Mouse (Mus musculus): Measurements from ENCODE around the gene Wdhd1. TPM values are rescaled to one million over a fixed set of nuclear protein-coding genes. Genes with fewer than 3 reads are reported as not detected.

Gene Wdhd1
- total and polyA plus RNA-seq, 3 experiments = 51.6 to 91.5 TPM; not detected in 1

- no peak overlapping the region for H3K27ac ChIP-seq (ENCODE audit: control insufficient read depth, low read depth, low read length)
- no peaks in the 10 kb centered on the region for H3K79me2 ChIP-seq (ENCODE audit: control insufficient read depth, insufficient read depth, low read length, poor library complexity)
- H3K9ac ChIP-seq (ENCODE audit: control insufficient read depth, low read depth, low read length, poor library complexity, severe bottlenecking) = no peak overlapping the region
- H3K4me3 ChIP-seq (ENCODE audit: control insufficient read depth in 1 of 2, insufficient read depth in 1 of 2, low read depth in 2 of 2, low read length in 2 of 2) = no peak overlapping the region
- no peaks in the 10 kb centered on the region for H3K36me3 ChIP-seq (ENCODE audit: control insufficient read depth in 1 of 2, insufficient read depth in 2 of 2, low read length in 2 of 2)
- no peak for DNase-seq (ENCODE audit: low read depth, low spot score)
- H3K9me3 ChIP-seq (replicated peaks; ENCODE audit: insufficient read depth, low read length) = no peaks in the 10 kb centered on the region
- TF ChIP-seq MXI1 (IDR thresholded peaks at IDR 0.05; ENCODE audit: low read depth, low read length) (no peak), NELFE (IDR thresholded peaks at IDR 0.05; ENCODE audit: low read depth, low read length) (no peak), MAFK (IDR thresholded peaks at IDR 0.05; ENCODE audit: borderline replicate concordance, low read depth, low read length) (no peak), NRF1 (IDR thresholded peaks at IDR 0.05; ENCODE audit: insufficient read depth, low read depth, low read length, poor library complexity, severe bottlenecking) (no peak), SIN3A (IDR thresholded peaks at IDR 0.05; ENCODE audit: low read length) (no peak), EP300 (IDR thresholded peaks at IDR 0.05; ENCODE audit: low read depth in 1 of 2, low read length in 2 of 2) (no peak), MYB (IDR thresholded peaks at IDR 0.05; ENCODE audit: low read depth, low read length) (no peak), ZMIZ1 (IDR thresholded peaks at IDR 0.05; ENCODE audit: low read depth, low read length) (no peak), TBP (IDR thresholded peaks at IDR 0.05; ENCODE audit: low read depth, low read length) (no peak), POLR2A (IDR thresholded peaks at IDR 0.05; ENCODE audit: control insufficient read depth in 1 of 2, insufficient read depth in 1 of 2, low read depth in 1 of 2, low read length in 2 of 2, poor library complexity in 1 of 2) (no peak), CTCF (IDR thresholded peaks at IDR 0.05 in 2 of 3, conservative IDR thresholded peaks at IDR 0.05 in 1 of 3; ENCODE audit: control insufficient read depth in 1 of 3, insufficient read depth in 1 of 3, low read depth in 2 of 3, low read length in 3 of 3, poor library complexity in 1 of 3, severe bottlenecking in 1 of 3) (no peak), ZKSCAN1 (IDR thresholded peaks at IDR 0.05; ENCODE audit: low read depth, low read length) (no peak), MEF2A (IDR thresholded peaks at IDR 0.05; ENCODE audit: extremely low read depth, insufficient replicate concordance, low read depth, low read length, poor library complexity, severe bottlenecking) (no peak)
- no peaks in the 10 kb centered on the region for H3K4me1 ChIP-seq (ENCODE audit: control insufficient read depth in 1 of 2, insufficient read depth in 2 of 2, low read length in 2 of 2)
- H3K27me3 ChIP-seq (ENCODE audit: control insufficient read depth in 1 of 2, insufficient read depth in 2 of 2, low read length in 2 of 2) = peaks cover 0 to 6% of the 10 kb centered on the region in 2 experiments; a peak in 2 of 4 replicates
These were observed 63.4 kb downstream of the Wdhd1 start for GRCm38 (mm10) chr14:47213305-47213704.

- TF ChIP-seq TCF12 (IDR thresholded peaks at IDR 0.05; ENCODE audit: low read depth, low read length) = no peak
- no peak for TF ChIP-seq ZMIZ1 (IDR thresholded peaks at IDR 0.05; ENCODE audit: low read depth, low read length)
- no peak for TF ChIP-seq ZNF384 (IDR thresholded peaks at IDR 0.05; ENCODE audit: low read depth, low read length)
- TF ChIP-seq POLR2A (IDR thresholded peaks at IDR 0.05; ENCODE audit: control insufficient read depth in 1 of 2, insufficient read depth in 1 of 2, low read depth in 1 of 2, low read length in 2 of 2, poor library complexity in 1 of 2) = no peak
- TF ChIP-seq MXI1 (IDR thresholded peaks at IDR 0.05; ENCODE audit: low read depth, low read length) = no peak
- TF ChIP-seq RCOR1 (IDR thresholded peaks at IDR 0.05; ENCODE audit: low read depth, low read length) = no peak
- peaks cover 0 to 3% of the 10 kb centered on the region in 2 experiments; a peak in 1 of 4 replicates for H3K27me3 ChIP-seq (ENCODE audit: control insufficient read depth in 1 of 2, insufficient read depth in 2 of 2, low read length in 2 of 2)
- no peak for DNase-seq (ENCODE audit: low read depth, low spot score)
These were observed 66.9 kb downstream of the Wdhd1 start for GRCm38 (mm10) chr14:47209669-47210164.

More at GRCm38 (mm10) chr14:47209669-47210164, 66.9 kb downstream of the Wdhd1 start:
- H3K9me3 ChIP-seq (replicated peaks; ENCODE audit: insufficient read depth, low read length) = no peaks in the 10 kb centered on the region
- no peak overlapping the region for H3K9ac ChIP-seq (ENCODE audit: control insufficient read depth, low read depth, low read length, poor library complexity, severe bottlenecking)
- no peaks in the 10 kb centered on the region for H3K79me2 ChIP-seq (ENCODE audit: control insufficient read depth, insufficient read depth, low read length, poor library complexity)
- no peak overlapping the region for H3K4me3 ChIP-seq (ENCODE audit: control insufficient read depth in 1 of 2, insufficient read depth in 1 of 2, low read depth in 2 of 2, low read length in 2 of 2)
- no peaks in the 10 kb centered on the region for H3K4me1 ChIP-seq (ENCODE audit: control insufficient read depth in 1 of 2, insufficient read depth in 2 of 2, low read length in 2 of 2)
- no peak overlapping the region for H3K27ac ChIP-seq (ENCODE audit: control insufficient read depth, low read depth, low read length)
- no peaks in the 10 kb centered on the region for H3K36me3 ChIP-seq (ENCODE audit: control insufficient read depth in 1 of 2, insufficient read depth in 2 of 2, low read length in 2 of 2)
